Mouse (Mus musculus) cerebellum, postnatal 14 days (tissue): ENCODE data around the gene Slc6a13.

Source experiments
- DNase-seq, 2 experiments: peaks; one replicate each; pipeline ENCODE4 v3.0.0; 2021; ENCODE audit warnings: mixed read lengths in 2 of 2

Gene Slc6a13

DNA sequence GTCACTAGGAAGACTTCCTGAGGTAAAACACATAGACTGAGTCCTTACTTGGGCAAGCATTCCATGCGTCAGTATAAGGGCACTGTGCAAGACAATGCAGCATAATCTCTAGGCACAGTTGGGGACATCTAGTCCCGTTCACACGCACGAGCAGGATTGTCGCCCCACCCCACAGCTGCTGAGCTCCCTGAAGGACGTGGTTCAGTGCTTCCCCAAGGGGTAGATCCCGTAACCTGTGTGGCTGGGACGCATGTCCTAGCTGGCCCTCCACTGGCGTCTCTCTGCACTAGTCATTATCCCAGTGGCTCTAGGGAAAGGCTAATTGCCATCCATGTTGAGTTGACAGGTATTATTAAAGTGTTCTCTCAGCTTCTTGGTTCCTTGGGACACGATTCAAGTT lies 82.0 kb downstream of the Slc6a13 start:
- no peak for DNase-seq

DNA sequence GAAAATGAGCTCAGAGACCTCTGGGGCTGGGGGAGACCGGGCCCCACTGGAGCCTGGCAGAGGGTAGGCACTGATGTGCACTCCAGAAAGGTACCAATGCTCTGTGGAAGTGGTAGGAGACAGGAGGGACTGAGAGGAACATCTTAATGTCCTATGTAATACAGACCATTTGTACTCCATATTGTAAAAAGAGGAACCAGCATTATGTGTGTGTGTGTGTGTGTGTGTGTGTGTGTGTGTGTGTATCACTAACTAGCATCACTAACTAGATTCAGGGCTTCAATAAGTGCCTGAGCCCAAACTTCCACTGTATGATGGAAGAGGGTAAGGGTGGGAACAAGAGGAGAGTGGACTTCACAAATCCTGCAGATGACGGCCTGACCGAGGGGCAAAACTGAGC lies 85.4 kb downstream of the Slc6a13 start:
- DNase-seq = no peak
